Mouse (Mus musculus): ENCODE measurements around the gene Gphn.

GRCm38 (mm10) chr12:78691325-78691724 lies 465.1 kb downstream of the Gphn start, which contains the start of gene Fam71d:
- TF ChIP-seq POLR2A (IDR thresholded peaks at IDR 0.05; ENCODE audit: borderline replicate concordance, insufficient read depth, low read length) (no peak), CTCF (IDR thresholded peaks at IDR 0.05; ENCODE audit: borderline replicate concordance, insufficient read depth, low read depth, low read length) (no peak)

Data from cerebellum, adult 2 months (tissue).